Mouse (Mus musculus) G1E (cell line): ENCODE measurements around the gene Minos1.

Experiments
- CTCF ChIP-seq: IDR thresholded peaks from 2 replicates; pipeline ENCODE4 v1.5.1; 2012; ENCODE audit warnings: low read depth, low read length, inconsistent platforms, mixed read lengths
- GATA1 ChIP-seq: IDR thresholded peaks from 2 replicates; pipeline ENCODE4 v1.6.1; 2012; ENCODE audit warnings: borderline replicate concordance, low read length, inconsistent platforms, mixed read lengths
- POLR2AphosphoS5 ChIP-seq: IDR thresholded peaks from 2 replicates; pipeline ENCODE4 v1.6.1; 2012; ENCODE audit warnings: low read depth, low read length, inconsistent platforms; ENCODE audit not compliant: insufficient replicate concordance
- TAL1 ChIP-seq: conservative IDR thresholded peaks from 2 replicates; pipeline ENCODE4 v1.6.1; 2012; ENCODE audit warnings: low read depth, low read length, inconsistent platforms, mixed read lengths

- TF ChIP-seq CTCF (no peak), GATA1 (no peak), POLR2AphosphoS5 (no peak), TAL1 (no peak)
Measured at GRCm38 (mm10) chr4:139146760-139147159, 15.8 kb upstream of the Minos1 start.
